Mouse (Mus musculus) spleen, adult 18-20 months (tissue): ENCODE results near the gene Sgo1.

Experiments used
- DNase-seq, 2 experiments: peaks; one replicate each; pipeline ENCODE4 v3.0.0; 2022; ENCODE audit warnings: mixed read lengths in 2 of 2

Gene Sgo1

GRCm38 (mm10) chr17:53643360-53643759, 45.8 kb downstream of the Sgo1 start:
- no peak for DNase-seq

GRCm38 (mm10) chr17:53631344-53631743, 57.8 kb downstream of the Sgo1 start:
- DNase-seq, result no peak

- DNase-seq, result no peak
These were observed 61.0 kb downstream of the Sgo1 start for GRCm38 (mm10) chr17:53628131-53628530.

- no peak for DNase-seq
These were observed 61.6 kb downstream of the Sgo1 start for GRCm38 (mm10) chr17:53627497-53627896.

GRCm38 (mm10) chr17:53626160-53626559, 63.0 kb downstream of the Sgo1 start:
- DNase-seq, result no peak
